In genomic region chr10:80702536-80703390, GRCm38 (mm10) we compare ENCODE assay signal across 8 mouse cellular contexts. TPM values are rescaled to one million over a fixed set of nuclear protein-coding genes. Genes with fewer than 3 reads are reported as not detected.
DNase-seq lines count a peak whose midpoint lies in the region; ATAC-seq and TF ChIP-seq lines count a peak whose summit lies in the region.

No protein-coding gene starts in this region.

- H3K4me1 ChIP-seq in hindbrain, postnatal 0 days (ENCODE audit: insufficient read depth, low read length), result peaks cover 18% of the 10 kb centered on the region; the same call in 1 of the 2 replicates

- H3K9ac ChIP-seq in hindbrain, postnatal 0 days (replicated peaks; ENCODE audit: low read length), result peak overlapping the region; percentile 56

- no peaks in the 10 kb centered on the region for H3K27me3 ChIP-seq in hindbrain, postnatal 0 days (ENCODE audit: insufficient read depth, low read length)

- H3K9me3 ChIP-seq in hindbrain, postnatal 0 days (ENCODE audit: low read length), result no peaks in the 10 kb centered on the region

- intact Hi-C loops in left cerebral cortex, adult 2 months (cut with DNase I), result loop anchor here (1.0 to 5.0 kb wide), 3 partner anchors 26 to 80 kb away; partner anchors contain the start of genes Btbd2 and Csnk1g2

- peak; percentile 89 for ATAC-seq in hindbrain, postnatal 0 days
- peak; percentile 66 for ATAC-seq in megakaryocyte, adult 5-6 weeks (ENCODE audit: poor library complexity, severe bottlenecking)

- DNase-seq in T-cell, adult 2 months (ENCODE audit: low spot score), result peak; percentile 90
- peak; percentile 90 to 95 for DNase-seq in cerebellum, postnatal 36 days
- peak; percentile 95 for DNase-seq in gastrocnemius, adult 18-20 months (ENCODE audit: low spot score)
- peak; percentile 95 for DNase-seq in hindbrain, postnatal 0 days (ENCODE audit: low spot score)
- DNase-seq in left cerebral cortex, adult 2 months (ENCODE audit: extremely low spot score in 1 of 2, low spot score in 2 of 2), result peak; percentile 93
- DNase-seq in right cerebral cortex, adult 2 months (ENCODE audit: low spot score in 2 of 2), result peak; percentile 94 to 95
- peak; percentile 96 for DNase-seq in urinary bladder, postnatal 14 days (ENCODE audit: low spot score)

- H3K36me3 ChIP-seq in hindbrain, postnatal 0 days (ENCODE audit: insufficient read depth, low read length), result peaks cover 14% of the 10 kb centered on the region

- H3K4me2 ChIP-seq in hindbrain, postnatal 0 days (ENCODE audit: low read depth, low read length), result peak overlapping the region; percentile 68

- WGBS in hindbrain, postnatal 0 days, result 3% methylated on average over 46 of the region's 47 CpGs

- TF ChIP-seq CTCF in hindbrain, postnatal 0 days (IDR thresholded peaks at IDR 0.05; ENCODE audit: low read depth), result no peak; the same call in 1 of the 2 replicates
- no peak; the same call in none of the 2 replicates for TF ChIP-seq CTCF in left cerebral cortex, adult 2 months (IDR thresholded peaks at IDR 0.05)

- H3K27ac ChIP-seq in hindbrain, postnatal 0 days, result peak overlapping the region; percentile 78
- peak overlapping the region; percentile 92 for H3K27ac ChIP-seq in left cerebral cortex, adult 2 months

- peak overlapping the region; percentile 58 for H3K4me3 ChIP-seq in hindbrain, postnatal 0 days (ENCODE audit: low read length)
- peak overlapping the region; percentile 73 for H3K4me3 ChIP-seq in left cerebral cortex, adult 2 months

RNA-seq across cellular contexts. Expression of gene Izumo4, which starts 0.8 kb away (rescaled TPM):
- total RNA-seq in gastrocnemius, adult 18-20 months (2021), result 1 to 10 TPM in 1 of 2 experiments, under 1 TPM in 1; 0.91 to 1.9 TPM
- 31.1 and 31.6 TPM in 2 replicates for total RNA-seq in hindbrain, postnatal 0 days (2014; rRNA removed)
- 46.7 and 52.2 TPM in 2 replicates for polyA plus RNA-seq in hindbrain, postnatal 0 days (2015; fragmentation: Nextera tagmentation; extraction: Ambion mirVana)
- 10 to 100 TPM; 45.0 to 46.0 TPM for total RNA-seq in left cerebral cortex, adult 2 months (2021)
- 11.3 and 14.2 TPM in 2 replicates for total RNA-seq in megakaryocyte, adult 5-6 weeks (2015)
- total RNA-seq in megakaryocyte, adult 5-6 weeks (2017), result 4.4 and 6.6 TPM in 2 replicates

RNA-seq across cellular contexts. Expression of gene Mob3a, which starts 1.0 kb away (rescaled TPM):
- 1 to 10 TPM; 2.3 to 4.1 TPM for total RNA-seq in gastrocnemius, adult 18-20 months (2021)
- total RNA-seq in hindbrain, postnatal 0 days (2014; rRNA removed), result 68.3 and 76.4 TPM in 2 replicates
- polyA plus RNA-seq in hindbrain, postnatal 0 days (2015; fragmentation: Nextera tagmentation; extraction: Ambion mirVana), result 37.2 and 38.8 TPM in 2 replicates
- 10 to 100 TPM; 13.6 to 15.5 TPM for total RNA-seq in left cerebral cortex, adult 2 months (2021)
- 61.8 and 72.0 TPM in 2 replicates for total RNA-seq in megakaryocyte, adult 5-6 weeks (2015)
- total RNA-seq in megakaryocyte, adult 5-6 weeks (2017), result 65.0 and 77.3 TPM in 2 replicates

RNA-seq across cellular contexts. Expression of gene Mknk2, which starts 24.9 kb away (rescaled TPM):
- 100 to 1,000 TPM; 244 to 292 TPM for total RNA-seq in gastrocnemius, adult 18-20 months (2021)
- 84.5 and 95.4 TPM in 2 replicates for total RNA-seq in hindbrain, postnatal 0 days (2014; rRNA removed)
- 38.2 and 40.5 TPM in 2 replicates for polyA plus RNA-seq in hindbrain, postnatal 0 days (2015; fragmentation: Nextera tagmentation; extraction: Ambion mirVana)
- 10 to 100 TPM; 42.8 to 48.8 TPM for total RNA-seq in left cerebral cortex, adult 2 months (2021)
- total RNA-seq in megakaryocyte, adult 5-6 weeks (2015), result 53.5 and 61.1 TPM in 2 replicates
- total RNA-seq in megakaryocyte, adult 5-6 weeks (2017), result 63.3 and 74.8 TPM in 2 replicates

RNA-seq across cellular contexts. Expression of gene Ap3d1, which starts 39.3 kb away (rescaled TPM):
- total RNA-seq in gastrocnemius, adult 18-20 months (2021), result 10 to 100 TPM; 24.3 to 31.7 TPM
- total RNA-seq in hindbrain, postnatal 0 days (2014; rRNA removed), result 195 and 201 TPM in 2 replicates
- polyA plus RNA-seq in hindbrain, postnatal 0 days (2015; fragmentation: Nextera tagmentation; extraction: Ambion mirVana), result 99.2 and 99.7 TPM in 2 replicates
- 100 to 1,000 TPM; 150 to 151 TPM for total RNA-seq in left cerebral cortex, adult 2 months (2021)
- total RNA-seq in megakaryocyte, adult 5-6 weeks (2015), result 42.6 and 52.4 TPM in 2 replicates
- total RNA-seq in megakaryocyte, adult 5-6 weeks (2017), result 48.6 and 62.0 TPM in 2 replicates

RNA-seq across cellular contexts. Expression of gene Btbd2, which starts 45.9 kb away (rescaled TPM):
- 10 to 100 TPM; 38.5 to 40.0 TPM for total RNA-seq in gastrocnemius, adult 18-20 months (2021)
- 209 and 213 TPM in 2 replicates for total RNA-seq in hindbrain, postnatal 0 days (2014; rRNA removed)
- polyA plus RNA-seq in hindbrain, postnatal 0 days (2015; fragmentation: Nextera tagmentation; extraction: Ambion mirVana), result 81.9 and 82.8 TPM in 2 replicates
- 10 to 100 TPM; 85.1 to 96.7 TPM for total RNA-seq in left cerebral cortex, adult 2 months (2021)
- 8.4 and 10.3 TPM in 2 replicates for total RNA-seq in megakaryocyte, adult 5-6 weeks (2015)
- 16.5 and 30.1 TPM in 2 replicates for total RNA-seq in megakaryocyte, adult 5-6 weeks (2017)

Comparison
In these comparisons a context has a peak if more than half of its experiments do, and no peak if none do; other contexts are left out.
1. Peak in every context shown above with its lines: DNase-seq, ATAC-seq, H3K4me3 ChIP-seq and H3K27ac ChIP-seq.